Mouse (Mus musculus): ENCODE results near the gene Retreg1. TPM values are rescaled to one million over a fixed set of nuclear protein-coding genes. Genes with fewer than 3 reads are reported as not detected.
A peak's percentile ranks its signal among the peaks of the same experiment; 100 is the strongest.
"Not testable (repeated sequence)": the region's sequence is repeated elsewhere in the genome, so short reads cannot be mapped to it uniquely, and the experiment has no call there.

The Retreg1 gene
- polyA plus RNA-seq, 1 experiment: 8.3 TPM

- Histone ChIP-seq H3K27me3 (ENCODE audit: control insufficient read depth, insufficient read depth, low read length) (no peaks in the 10 kb centered on the region), H3K4me3 (ENCODE audit: control insufficient read depth, insufficient read depth, low read length) (no peak overlapping the region), H3K27ac (ENCODE audit: control insufficient read depth, insufficient read depth, low read length) (no peak overlapping the region), H3K36me3 (ENCODE audit: control insufficient read depth, insufficient read depth, low read length) (no peaks in the 10 kb centered on the region; the same call in 1 of the 2 replicates), H3K4me1 (replicated peaks; ENCODE audit: control insufficient read depth, insufficient read depth, low read length) (no peaks in the 10 kb centered on the region)
- TF ChIP-seq CTCF (IDR thresholded peaks at IDR 0.05; ENCODE audit: borderline replicate concordance, control insufficient read depth, extremely low read depth, insufficient read depth, low read length, poor library complexity) (no peak), POLR2A (IDR thresholded peaks at IDR 0.05; ENCODE audit: control insufficient read depth, extremely low read depth, insufficient read depth, low read length, poor library complexity) (no peak)
- DNase-seq: no peak
- WGBS: 96% methylated on average over 9 of the region's 9 CpGs
Measured at GRCm38 (mm10) chr15:25971596-25971995, 128.6 kb downstream of the Retreg1 start.

DNA sequence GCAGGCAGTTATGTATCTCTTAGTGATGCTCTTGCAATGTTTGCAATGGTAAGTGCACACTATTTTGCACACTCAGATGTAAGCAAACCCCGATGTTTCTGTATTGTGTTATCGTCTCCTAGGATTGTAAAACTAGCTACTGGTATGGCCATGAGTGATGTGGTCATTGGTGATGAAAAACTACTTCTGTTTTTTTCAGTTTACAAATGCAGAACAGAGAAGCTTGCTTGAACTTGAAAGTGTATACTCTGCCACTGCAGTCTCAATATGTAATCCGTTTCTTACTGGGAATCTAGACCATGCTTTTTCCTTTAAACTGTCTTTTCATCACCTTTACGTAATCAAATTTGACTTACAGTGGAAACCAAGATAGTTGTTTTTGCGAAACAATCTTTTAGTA is 129.8 kb downstream of the Retreg1 start:
- no peaks in the 10 kb centered on the region for H3K4me1 ChIP-seq (replicated peaks; ENCODE audit: control insufficient read depth, insufficient read depth, low read length)
- no peaks in the 10 kb centered on the region; the same call in 1 of the 2 replicates for H3K36me3 ChIP-seq (ENCODE audit: control insufficient read depth, insufficient read depth, low read length)
- TF ChIP-seq CTCF (IDR thresholded peaks at IDR 0.05; ENCODE audit: borderline replicate concordance, control insufficient read depth, extremely low read depth, insufficient read depth, low read length, poor library complexity) (no peak), POLR2A (IDR thresholded peaks at IDR 0.05; ENCODE audit: control insufficient read depth, extremely low read depth, insufficient read depth, low read length, poor library complexity) (no peak)
- H3K27me3 ChIP-seq (ENCODE audit: control insufficient read depth, insufficient read depth, low read length): no peaks in the 10 kb centered on the region
- WGBS: 97% methylated on average over 5 of the region's 5 CpGs
- no peak for DNase-seq
- no peak overlapping the region for H3K4me3 ChIP-seq (ENCODE audit: control insufficient read depth, insufficient read depth, low read length)
- no peak overlapping the region for H3K27ac ChIP-seq (ENCODE audit: control insufficient read depth, insufficient read depth, low read length)

DNA sequence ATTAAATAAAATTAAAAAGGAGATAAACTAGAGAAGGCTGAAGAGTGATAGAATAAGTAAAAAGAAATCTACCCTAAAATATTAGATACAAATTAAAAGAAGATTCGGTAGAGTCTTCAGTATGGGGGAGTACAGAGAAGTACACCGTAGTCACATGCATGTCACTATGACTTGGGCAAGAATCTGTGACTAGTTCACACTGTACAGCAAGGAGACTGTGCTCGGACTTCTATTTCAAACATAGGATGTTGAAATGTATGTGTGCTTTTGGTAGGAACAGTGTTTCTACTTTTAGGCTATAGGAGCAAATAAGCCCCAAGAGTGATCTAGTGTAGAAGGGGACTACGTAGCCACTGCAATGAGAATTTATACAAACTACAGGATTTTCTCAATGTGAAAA is 131.4 kb downstream of the Retreg1 start:
- no peak overlapping the region for H3K4me3 ChIP-seq (ENCODE audit: control insufficient read depth, insufficient read depth, low read length)
- no peaks in the 10 kb centered on the region; the same call in 1 of the 2 replicates for H3K36me3 ChIP-seq (ENCODE audit: control insufficient read depth, insufficient read depth, low read length)
- 97% methylated on average over 4 of the region's 4 CpGs for WGBS
- no peak overlapping the region for H3K27ac ChIP-seq (ENCODE audit: control insufficient read depth, insufficient read depth, low read length)
- no peak for TF ChIP-seq POLR2A (IDR thresholded peaks at IDR 0.05; ENCODE audit: control insufficient read depth, extremely low read depth, insufficient read depth, low read length, poor library complexity)
- TF ChIP-seq CTCF (IDR thresholded peaks at IDR 0.05; ENCODE audit: borderline replicate concordance, control insufficient read depth, extremely low read depth, insufficient read depth, low read length, poor library complexity): no peak
- H3K4me1 ChIP-seq (replicated peaks; ENCODE audit: control insufficient read depth, insufficient read depth, low read length): no peaks in the 10 kb centered on the region
- no peak for DNase-seq
- H3K27me3 ChIP-seq (ENCODE audit: control insufficient read depth, insufficient read depth, low read length): no peaks in the 10 kb centered on the region

- Histone ChIP-seq H3K4me1 (replicated peaks; ENCODE audit: control insufficient read depth, insufficient read depth, low read length) (no peaks in the 10 kb centered on the region), H3K4me3 (ENCODE audit: control insufficient read depth, insufficient read depth, low read length) (no peak overlapping the region), H3K27me3 (ENCODE audit: control insufficient read depth, insufficient read depth, low read length) (no peaks in the 10 kb centered on the region), H3K27ac (ENCODE audit: control insufficient read depth, insufficient read depth, low read length) (no peak overlapping the region), H3K36me3 (ENCODE audit: control insufficient read depth, insufficient read depth, low read length) (no peaks in the 10 kb centered on the region; the same call in 1 of the 2 replicates)
- TF ChIP-seq POLR2A (IDR thresholded peaks at IDR 0.05; ENCODE audit: control insufficient read depth, extremely low read depth, insufficient read depth, low read length, poor library complexity) (no peak), CTCF (IDR thresholded peaks at IDR 0.05; ENCODE audit: borderline replicate concordance, control insufficient read depth, extremely low read depth, insufficient read depth, low read length, poor library complexity) (no peak)
- WGBS: 96% methylated on average over 6 of the region's 6 CpGs
- no peak for DNase-seq
Measured at GRCm38 (mm10) chr15:25975810-25976209, 132.8 kb downstream of the Retreg1 start.

GRCm38 (mm10) chr15:25983614-25984013 is 140.6 kb downstream of the Retreg1 start:
- not testable (repeated sequence) for H3K27me3 ChIP-seq (ENCODE audit: control insufficient read depth, insufficient read depth, low read length); DNase-seq; H3K4me1 ChIP-seq (replicated peaks; ENCODE audit: control insufficient read depth, insufficient read depth, low read length)
- Histone ChIP-seq H3K36me3 (ENCODE audit: control insufficient read depth, insufficient read depth, low read length) (peaks cover 11% of the 10 kb centered on the region), H3K27ac (ENCODE audit: control insufficient read depth, insufficient read depth, low read length) (peak overlapping the region; percentile 8; the same call in 1 of the 2 replicates), H3K4me3 (ENCODE audit: control insufficient read depth, insufficient read depth, low read length) (peak overlapping the region; percentile 67)
- WGBS: 17% methylated on average over 6 of the region's 6 CpGs

GRCm38 (mm10) chr15:25984067-25984733 is 141.2 kb downstream of the Retreg1 start, which contains the start of gene Zfp622:
Gene Zfp622 (plus strand): TSS chr15:25984366.
- Histone ChIP-seq H3K27me3 (ENCODE audit: control insufficient read depth, insufficient read depth, low read length) (no peaks in the 10 kb centered on the region), H3K36me3 (ENCODE audit: control insufficient read depth, insufficient read depth, low read length) (peaks cover 11% of the 10 kb centered on the region), H3K4me3 (ENCODE audit: control insufficient read depth, insufficient read depth, low read length) (peak within 1 kb of the TSS; percentile 91), H3K4me1 (replicated peaks; ENCODE audit: control insufficient read depth, insufficient read depth, low read length) (peaks cover 8% of the 10 kb centered on the region; the same call in 1 of the 2 replicates), H3K27ac (ENCODE audit: control insufficient read depth, insufficient read depth, low read length) (peak within 1 kb of the TSS; percentile 52)
- TF ChIP-seq POLR2A (IDR thresholded peaks at IDR 0.05; ENCODE audit: control insufficient read depth, extremely low read depth, insufficient read depth, low read length, poor library complexity) (peak; percentile 71), CTCF (IDR thresholded peaks at IDR 0.05; ENCODE audit: borderline replicate concordance, control insufficient read depth, extremely low read depth, insufficient read depth, low read length, poor library complexity) (no peak)
- under 1% methylated on average over 57 of the region's 57 CpGs for WGBS
- DNase-seq: peak; percentile 92
